Mouse (Mus musculus) adrenal gland, postnatal 4 days (tissue): ENCODE data around the gene Slc22a13. TPM values are rescaled to one million over a fixed set of nuclear protein-coding genes. Genes with fewer than 3 reads are reported as not detected.

Source experiments
- total RNA-seq, 2 experiments: library from RNA; stranded (reverse); gene quantifications; 2 replicates each; pipeline ENCODE4 v1.2.3; 2021

Slc22a13 gene
- total RNA-seq, 2 experiments from 2014 or later, result 2.1 TPM; not detected in 1

Other genes starting within 250 kb of the Slc22a13 start
- gene Vill, start 156.3 kb downstream of the Slc22a13 start, total RNA-seq, result 10 to 100 TPM in 1 of 2 experiments, 1 to 10 TPM in 1; 3.2 to 10.1 TPM
- gene Plcd1, start 115.6 kb downstream of the Slc22a13 start, total RNA-seq, result 10 to 100 TPM in 1 of 2 experiments, 1 to 10 TPM in 1; 9.7 to 12.7 TPM
- gene Dlec1, start 106.6 kb downstream of the Slc22a13 start, total RNA-seq, result 1 to 10 TPM; 1.1 to 2.7 TPM
- 10 to 100 TPM; 15.9 to 23.3 TPM for gene Acaa1b, start 52.0 kb downstream of the Slc22a13 start, total RNA-seq
- gene Gm47289, start 49.9 kb downstream of the Slc22a13 start, total RNA-seq, result not detected
- 10 to 100 TPM; 36.0 to 39.5 TPM for gene Oxsr1, start 113.3 kb upstream of the Slc22a13 start, total RNA-seq
- 100 to 1,000 TPM; 115 to 119 TPM for gene Acaa1a, start 130.6 kb upstream of the Slc22a13 start, total RNA-seq
- gene Myd88, start 132.3 kb upstream of the Slc22a13 start, total RNA-seq, result 10 to 100 TPM; 29.4 to 31.3 TPM
- 10 to 100 TPM in 1 of 2 experiments, 1 to 10 TPM in 1; 7.3 to 16.5 TPM for gene Xylb, start 148.3 kb upstream of the Slc22a13 start, total RNA-seq
- not detected for gene Slc22a14, start 156.5 kb upstream of the Slc22a13 start, total RNA-seq
- gene Acvr2b, start 193.0 kb upstream of the Slc22a13 start, total RNA-seq, result 10 to 100 TPM; 15.6 to 17.6 TPM
- gene Exog, start 235.8 kb upstream of the Slc22a13 start, total RNA-seq, result 1 to 10 TPM; 6.1 to 6.6 TPM